Mouse (Mus musculus): Measurements from ENCODE around the gene Tceal6.
"Not testable (repeated sequence)": the region's sequence is repeated elsewhere in the genome, so short reads cannot be mapped to it uniquely, and the experiment has no call there.

The Tceal6 gene

GRCm38 (mm10) chrX:135210436-135211221 is at the start of gene Tceal6:
Tceal6 (minus strand) TSS chrX:135210687.
- DNase-seq, result no peak

GRCm38 (mm10) chrX:135209773-135210435 is 583 bp downstream of the Tceal6 start:
- DNase-seq, result not testable (repeated sequence)

GRCm38 (mm10) chrX:135189924-135190323 is 20.6 kb downstream of the Tceal6 start:
- DNase-seq, result not testable (repeated sequence)

GRCm38 (mm10) chrX:135188661-135189060 is 21.8 kb downstream of the Tceal6 start:
- not testable (repeated sequence) for DNase-seq

GRCm38 (mm10) chrX:135177532-135177931 is 33.0 kb downstream of the Tceal6 start, which contains the start of gene Gm15023:
Gm15023 (minus strand) TSS chrX:135177632.
- not testable (repeated sequence) for DNase-seq

Data from kidney, postnatal 10 days (tissue).